Mouse (Mus musculus): Measurements from ENCODE around the gene Ank3. TPM values are rescaled to one million over a fixed set of nuclear protein-coding genes. Genes with fewer than 3 reads are reported as not detected.

Ank3 gene
- polyA plus RNA-seq, 2 experiments: 3.1 to 5.3 TPM

DNA sequence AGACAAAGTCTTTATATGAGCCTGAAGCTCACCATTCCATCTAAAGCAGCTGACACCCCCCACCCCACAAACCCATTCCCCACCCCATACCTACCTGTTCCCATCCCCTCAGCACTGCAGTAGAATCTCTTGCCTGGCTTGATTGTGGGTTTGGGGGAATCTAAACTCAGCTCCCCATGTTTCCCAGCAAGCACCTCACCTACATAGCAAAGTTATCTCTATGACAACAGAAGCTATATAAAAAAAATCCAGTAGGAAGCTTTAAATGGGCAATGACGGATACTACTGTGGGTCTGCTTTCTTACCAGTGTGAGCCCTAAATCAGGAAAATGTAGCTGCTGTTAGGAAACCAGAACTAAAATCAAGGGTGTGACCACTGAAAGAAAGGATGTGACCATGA lies 161.7 kb downstream of the Ank3 start:
- DNase-seq (ENCODE audit: low read depth in 3 of 3, low spot score in 3 of 3): no peak

DNA sequence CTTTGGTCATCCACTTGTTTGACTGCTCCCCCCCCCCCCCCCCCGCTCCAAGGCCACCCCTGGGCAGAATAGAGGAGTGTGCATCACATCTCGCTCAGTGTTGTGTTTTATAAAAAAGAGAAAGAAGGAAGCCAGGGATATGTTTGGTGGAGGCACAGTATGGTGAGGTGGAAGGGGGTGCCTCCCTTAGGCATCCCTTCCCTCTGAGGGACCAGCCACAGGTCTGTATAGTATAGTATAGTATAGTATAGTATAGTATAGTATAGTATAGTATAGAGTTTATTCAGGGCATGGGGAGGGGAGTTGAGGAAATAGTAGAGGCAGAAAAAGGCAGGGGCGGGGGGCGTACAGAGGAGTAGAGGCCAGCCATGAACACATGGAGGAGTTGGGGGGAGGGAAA lies 164.4 kb downstream of the Ank3 start:
- Histone ChIP-seq H3K27ac (no peak overlapping the region), H3K9ac (replicated peaks) (no peak overlapping the region), H3K27me3 (ENCODE audit: control insufficient read depth, insufficient read depth, low read length) (no peaks in the 10 kb centered on the region), H3K36me3 (replicated peaks; ENCODE audit: control insufficient read depth, insufficient read depth, low read depth) (no peaks in the 10 kb centered on the region), H3K4me1 (replicated peaks; ENCODE audit: control insufficient read depth in 2 of 2, insufficient read depth in 2 of 2, low read length in 1 of 2) (no peaks in the 10 kb centered on the region), H3K9me3 (ENCODE audit: control insufficient read depth, low read length) (no peaks in the 10 kb centered on the region), H3K4me2 (ENCODE audit: low read depth) (no peak overlapping the region), H3K4me3 (ENCODE audit: insufficient read depth in 1 of 2, low read depth in 2 of 2, low read length in 2 of 2) (no peak overlapping the region)
- ATAC-seq (ENCODE audit: insufficient read depth) (no peak), DNase-seq (ENCODE audit: low read depth in 3 of 3, low spot score in 3 of 3) (no peak)
- TF ChIP-seq CTCF (IDR thresholded peaks at IDR 0.05; ENCODE audit: low read depth): no peak
- TF ChIP-seq EP300 (IDR thresholded peaks at IDR 0.05; ENCODE audit: low read depth): no peak
- 54% methylated on average over 4 of the region's 4 CpGs for WGBS (ENCODE audit: insufficient replicate concordance)

More for the DNA sequence above, 161.7 kb downstream of the Ank3 start:
- no peaks in the 10 kb centered on the region for H3K9me3 ChIP-seq (ENCODE audit: control insufficient read depth, low read length)
- no peak for TF ChIP-seq CTCF (IDR thresholded peaks at IDR 0.05; ENCODE audit: low read depth)
- TF ChIP-seq EP300 (IDR thresholded peaks at IDR 0.05; ENCODE audit: low read depth): no peak
- 65% methylated on average over 1 of the region's 1 CpGs for WGBS (ENCODE audit: insufficient replicate concordance)
- no peak for ATAC-seq (ENCODE audit: insufficient read depth)
- no peak overlapping the region for H3K27ac ChIP-seq
- H3K4me1 ChIP-seq (replicated peaks; ENCODE audit: control insufficient read depth in 2 of 2, insufficient read depth in 2 of 2, low read length in 1 of 2): no peaks in the 10 kb centered on the region
- no peak overlapping the region for H3K4me3 ChIP-seq (ENCODE audit: insufficient read depth in 1 of 2, low read depth in 2 of 2, low read length in 2 of 2)
- H3K9ac ChIP-seq (replicated peaks): no peak overlapping the region
- no peak overlapping the region for H3K4me2 ChIP-seq (ENCODE audit: low read depth)
- H3K27me3 ChIP-seq (ENCODE audit: control insufficient read depth, insufficient read depth, low read length): no peaks in the 10 kb centered on the region
- no peaks in the 10 kb centered on the region for H3K36me3 ChIP-seq (replicated peaks; ENCODE audit: control insufficient read depth, insufficient read depth, low read depth)

DNA sequence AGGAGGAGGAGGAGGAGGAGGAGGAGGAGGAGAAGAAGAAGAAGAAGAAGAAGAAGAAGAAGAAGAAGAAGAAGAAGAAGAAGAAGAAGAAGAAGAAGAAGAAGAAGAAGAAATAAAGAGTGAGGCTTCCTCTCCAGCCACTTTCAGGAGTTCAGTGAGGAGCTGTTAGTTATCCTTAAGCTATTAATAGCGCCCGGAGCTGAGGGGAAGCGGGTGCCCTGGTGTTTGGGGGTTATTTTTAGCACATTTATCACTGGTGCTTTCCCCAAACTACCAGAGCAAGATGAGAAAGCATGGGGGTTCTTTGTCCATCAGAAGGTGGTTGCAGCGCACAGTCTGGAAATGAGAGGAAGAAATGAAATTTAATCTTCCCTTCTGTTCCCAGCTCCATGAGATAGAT lies 166.5 kb downstream of the Ank3 start:
- Histone ChIP-seq H3K4me2 (ENCODE audit: low read depth) (no peak overlapping the region), H3K27me3 (ENCODE audit: control insufficient read depth, insufficient read depth, low read length) (no peaks in the 10 kb centered on the region), H3K27ac (no peak overlapping the region), H3K9me3 (ENCODE audit: control insufficient read depth, low read length) (no peaks in the 10 kb centered on the region), H3K9ac (replicated peaks) (no peak overlapping the region), H3K36me3 (replicated peaks; ENCODE audit: control insufficient read depth, insufficient read depth, low read depth) (no peaks in the 10 kb centered on the region), H3K4me3 (ENCODE audit: insufficient read depth in 1 of 2, low read depth in 2 of 2, low read length in 2 of 2) (no peak overlapping the region), H3K4me1 (replicated peaks; ENCODE audit: control insufficient read depth in 2 of 2, insufficient read depth in 2 of 2, low read length in 1 of 2) (no peaks in the 10 kb centered on the region)
- ATAC-seq (ENCODE audit: insufficient read depth) (no peak), DNase-seq (ENCODE audit: low read depth in 3 of 3, low spot score in 3 of 3) (no peak)
- 17% methylated on average over 4 of the region's 4 CpGs for WGBS (ENCODE audit: insufficient replicate concordance)
- TF ChIP-seq CTCF (IDR thresholded peaks at IDR 0.05; ENCODE audit: low read depth) (no peak), EP300 (IDR thresholded peaks at IDR 0.05; ENCODE audit: low read depth) (no peak)

DNA sequence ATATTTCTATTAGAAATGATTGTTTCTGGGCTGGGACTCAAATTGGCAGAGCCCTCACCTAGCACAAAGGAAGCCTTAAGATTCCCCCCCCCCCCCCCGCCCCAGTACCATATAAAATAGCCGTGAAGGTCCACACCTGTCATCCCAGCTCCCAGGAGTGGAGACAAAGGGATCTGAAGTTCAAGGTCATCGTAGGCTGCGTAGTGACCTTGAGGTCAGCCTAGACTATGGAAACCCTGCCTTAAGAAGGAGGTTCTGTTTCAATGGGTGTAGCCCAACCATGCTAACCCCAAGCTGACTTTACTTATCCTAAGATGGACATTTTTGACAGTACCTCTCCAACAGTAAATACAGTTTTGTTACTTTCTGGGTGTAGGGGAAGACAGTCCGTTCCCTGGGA lies 170.4 kb downstream of the Ank3 start:
- DNase-seq (ENCODE audit: low read depth in 3 of 3, low spot score in 3 of 3): no peak
- Histone ChIP-seq H3K27me3 (ENCODE audit: control insufficient read depth, insufficient read depth, low read length) (peaks cover 4% of the 10 kb centered on the region), H3K4me2 (ENCODE audit: low read depth) (no peak overlapping the region), H3K36me3 (replicated peaks; ENCODE audit: control insufficient read depth, insufficient read depth, low read depth) (no peaks in the 10 kb centered on the region), H3K9ac (replicated peaks) (no peak overlapping the region), H3K4me1 (replicated peaks; ENCODE audit: control insufficient read depth in 2 of 2, insufficient read depth in 2 of 2, low read length in 1 of 2) (no peaks in the 10 kb centered on the region), H3K9me3 (ENCODE audit: control insufficient read depth, low read length) (no peaks in the 10 kb centered on the region), H3K4me3 (ENCODE audit: insufficient read depth in 1 of 2, low read depth in 2 of 2, low read length in 2 of 2) (no peak overlapping the region), H3K27ac (no peak overlapping the region)
- 70% methylated on average over 5 of the region's 5 CpGs for WGBS (ENCODE audit: insufficient replicate concordance)
- no peak for TF ChIP-seq EP300 (IDR thresholded peaks at IDR 0.05; ENCODE audit: low read depth)
- TF ChIP-seq CTCF (IDR thresholded peaks at IDR 0.05; ENCODE audit: low read depth): no peak
- ATAC-seq (ENCODE audit: insufficient read depth): no peak

DNA sequence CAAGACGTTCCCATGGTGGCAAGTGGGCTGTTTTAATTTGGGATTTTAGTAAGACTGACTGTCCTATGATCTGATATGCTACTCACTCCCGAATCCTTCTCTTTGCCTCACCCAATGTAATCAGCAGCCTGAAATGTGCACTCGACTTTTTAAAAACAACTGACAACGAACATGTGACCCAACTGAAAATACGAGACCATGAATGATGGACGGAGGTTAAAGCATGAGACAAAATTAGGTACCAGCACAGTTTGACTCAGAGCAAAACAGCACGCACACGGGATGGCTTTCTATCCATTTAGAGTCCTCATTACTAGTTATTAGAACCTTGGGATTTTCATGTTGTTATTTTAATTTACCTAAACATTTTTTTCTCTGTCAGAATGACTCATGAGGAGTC lies 171.2 kb downstream of the Ank3 start:
- peaks cover 4% of the 10 kb centered on the region for H3K27me3 ChIP-seq (ENCODE audit: control insufficient read depth, insufficient read depth, low read length)
- no peak overlapping the region for H3K9ac ChIP-seq (replicated peaks)
- TF ChIP-seq EP300 (IDR thresholded peaks at IDR 0.05; ENCODE audit: low read depth): no peak
- no peak for TF ChIP-seq CTCF (IDR thresholded peaks at IDR 0.05; ENCODE audit: low read depth)
- no peak overlapping the region for H3K4me3 ChIP-seq (ENCODE audit: insufficient read depth in 1 of 2, low read depth in 2 of 2, low read length in 2 of 2)
- no peaks in the 10 kb centered on the region for H3K9me3 ChIP-seq (ENCODE audit: control insufficient read depth, low read length)
- no peak overlapping the region for H3K27ac ChIP-seq
- no peaks in the 10 kb centered on the region for H3K4me1 ChIP-seq (replicated peaks; ENCODE audit: control insufficient read depth in 2 of 2, insufficient read depth in 2 of 2, low read length in 1 of 2)
- no peak for DNase-seq (ENCODE audit: low read depth in 3 of 3, low spot score in 3 of 3)
- no peak for ATAC-seq (ENCODE audit: insufficient read depth)
- 55% methylated on average over 8 of the region's 8 CpGs for WGBS (ENCODE audit: insufficient replicate concordance)
- no peaks in the 10 kb centered on the region for H3K36me3 ChIP-seq (replicated peaks; ENCODE audit: control insufficient read depth, insufficient read depth, low read depth)
- no peak overlapping the region for H3K4me2 ChIP-seq (ENCODE audit: low read depth)
